Mouse (Mus musculus): ENCODE data around the gene Myh14.

GRCm38 (mm10) chr7:44655504-44655903 lies 15.1 kb downstream of the Myh14 start:
- TF ChIP-seq CTCF (IDR thresholded peaks at IDR 0.05; ENCODE audit: borderline replicate concordance, control insufficient read depth, extremely low read depth, insufficient read depth, low read length, poor library complexity) (peak; percentile 85; the same call in 1 of the 2 replicates), POLR2A (IDR thresholded peaks at IDR 0.05; ENCODE audit: control insufficient read depth, extremely low read depth, insufficient read depth, low read length, poor library complexity) (no peak)

Data from thymus, adult 2 months (tissue).